Mouse (Mus musculus): ENCODE data around the gene Ptprm.

- TF ChIP-seq POLR2A (IDR thresholded peaks at IDR 0.05; ENCODE audit: control insufficient read depth in 1 of 2, insufficient read depth in 1 of 2, low read depth in 1 of 2, low read length in 2 of 2, poor library complexity in 1 of 2) (no peak), GABPA (IDR thresholded peaks at IDR 0.05; ENCODE audit: low read depth, low read length) (no peak), EP300 (IDR thresholded peaks at IDR 0.05; ENCODE audit: low read depth in 1 of 2, low read length in 2 of 2) (no peak), CTCF (IDR thresholded peaks at IDR 0.05 in 2 of 3, conservative IDR thresholded peaks at IDR 0.05 in 1 of 3; ENCODE audit: control insufficient read depth in 1 of 3, insufficient read depth in 1 of 3, low read depth in 2 of 3, low read length in 3 of 3, poor library complexity in 1 of 3, severe bottlenecking in 1 of 3) (no peak; a peak in 1 of 6 replicates)
Measured at GRCm38 (mm10) chr17:66755191-66755654, 599.0 kb downstream of the Ptprm start.
